Mouse (Mus musculus) neural tube, embryonic 11.5 days (tissue): Measurements from ENCODE around the gene Slc7a15. TPM values are rescaled to one million over a fixed set of nuclear protein-coding genes. Genes with fewer than 3 reads are reported as not detected.
A peak's percentile ranks its signal among the peaks of the same experiment; 100 is the strongest.
"Not testable (repeated sequence)": the region's sequence is repeated elsewhere in the genome, so short reads cannot be mapped to it uniquely, and the experiment has no call there.

Source experiments
- ATAC-seq: fragments of 200-750 bp; cut with Nextera tagmentation; 2 replicates; pipeline ENCODE4 v1.8.0; 2017; ENCODE audit warnings: moderate number of reproducible peaks, mild to moderate bottlenecking, moderate TSS enrichment, moderate library complexity; ENCODE audit not compliant: insufficient read depth, low FRiP score, low TSS enrichment
- DNase-seq: peaks from one replicate; pipeline ENCODE4 v3.0.0-alpha.2; 2015; ENCODE audit warnings: low spot score
- H3K27ac ChIP-seq: fragments of 300-500 bp; sonication (generic); 2 replicates; pipeline ENCODE4 v1.5.1; 2014; ENCODE audit warnings: low read depth, mild to moderate bottlenecking, low read length
- H3K27me3 ChIP-seq: fragments of 300-500 bp; sonication (generic); 2 replicates; pipeline ENCODE4 v1.6.1; 2014; ENCODE audit warnings: mild to moderate bottlenecking, low read length, mixed read lengths; ENCODE audit not compliant: control insufficient read depth, insufficient read depth
- H3K36me3 ChIP-seq: fragments of 300-500 bp; sonication (generic); 2 replicates; pipeline ENCODE4 v1.6.1; 2014; ENCODE audit warnings: mild to moderate bottlenecking, low read length, moderate library complexity, mixed read lengths; ENCODE audit not compliant: control insufficient read depth, insufficient read depth
- H3K4me1 ChIP-seq: fragments of 300-500 bp; sonication (generic); 2 replicates; pipeline ENCODE4 v1.6.1; 2014; ENCODE audit warnings: low read length, mixed read lengths; ENCODE audit not compliant: control insufficient read depth, insufficient read depth
- H3K4me2 ChIP-seq: fragments of 300-500 bp; sonication (generic); 2 replicates; pipeline ENCODE4 v1.6.1; 2014; ENCODE audit warnings: low read depth, mild to moderate bottlenecking, moderate library complexity
- H3K4me3 ChIP-seq: fragments of 300-500 bp; sonication (generic); 2 replicates; pipeline ENCODE4 v1.5.1; 2014; ENCODE audit warnings: low read depth, low read length
- H3K9ac ChIP-seq: fragments of 300-500 bp; sonication (generic); 2 replicates; pipeline ENCODE4 v1.6.1; 2014; ENCODE audit warnings: mild to moderate bottlenecking, low read length
- H3K9me3 ChIP-seq: fragments of 300-500 bp; sonication (generic); 2 replicates; pipeline ENCODE4 v1.6.1; 2016; ENCODE audit warnings: low read length; ENCODE audit not compliant: control insufficient read depth
- WGBS: fragments of 180-500 bp; shearing (Covaris S2); extraction: QIAGEN DNeasy Blood & Tissue Kit; methylation state at CpG from one replicate; pipeline ENCODE4 v1.1.7; 2014; 5-methylcytosine and 5-hydroxymethylcytosine counted together
- polyA plus RNA-seq: library from polyadenylated mRNA; unstranded; fragments of >200 nt; fragmentation: Nextera tagmentation; extraction: Ambion mirVana; gene quantifications from 2 replicates; pipeline ENCODE4 v1.2.1, GENCODE M21; 2014

Slc7a15 gene
- polyA plus RNA-seq, 1 experiment from 2014 or later = not detected

DNA sequence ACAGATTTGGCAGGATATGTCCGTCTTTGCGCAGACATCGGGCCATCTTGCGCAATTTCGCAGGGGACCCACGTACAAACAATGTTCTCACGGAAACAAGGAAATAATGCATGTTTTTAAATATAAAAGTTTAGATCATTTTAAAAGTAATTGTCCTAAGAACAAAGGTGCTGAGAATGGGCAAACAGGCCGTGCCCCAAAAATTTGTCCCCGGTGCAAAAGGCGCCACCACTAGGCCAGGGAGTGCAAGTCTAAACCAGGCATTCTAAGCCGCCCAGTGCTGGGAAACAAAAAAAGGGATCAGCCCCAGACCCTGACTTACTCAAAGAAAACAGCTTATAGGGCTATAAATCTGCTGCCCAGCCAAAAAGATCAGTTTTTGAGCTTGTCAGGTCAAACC, 25.5 kb downstream of the Slc7a15 start:
- H3K4me2 ChIP-seq = no peak overlapping the region
- H3K4me3 ChIP-seq = no peak overlapping the region
- no peaks in the 10 kb centered on the region for H3K9me3 ChIP-seq
- DNase-seq (no peak), ATAC-seq (no peak)
- H3K36me3 ChIP-seq = no peaks in the 10 kb centered on the region
- WGBS = 82% methylated on average over 11 of the region's 11 CpGs
- H3K27ac ChIP-seq = no peak overlapping the region
- no peaks in the 10 kb centered on the region for H3K4me1 ChIP-seq
- no peaks in the 10 kb centered on the region for H3K27me3 ChIP-seq
- no peak overlapping the region for H3K9ac ChIP-seq

- ATAC-seq, H3K4me3 ChIP-seq, H3K9me3 ChIP-seq, DNase-seq, H3K4me1 ChIP-seq, H3K4me2 ChIP-seq, H3K9ac ChIP-seq, H3K36me3 ChIP-seq, H3K27ac ChIP-seq, H3K27me3 ChIP-seq: not testable (repeated sequence)
- WGBS = 48% methylated on average over 12 of the region's 12 CpGs
Measured at GRCm38 (mm10) chr12:8571903-8572341, 26.9 kb downstream of the Slc7a15 start.

DNA sequence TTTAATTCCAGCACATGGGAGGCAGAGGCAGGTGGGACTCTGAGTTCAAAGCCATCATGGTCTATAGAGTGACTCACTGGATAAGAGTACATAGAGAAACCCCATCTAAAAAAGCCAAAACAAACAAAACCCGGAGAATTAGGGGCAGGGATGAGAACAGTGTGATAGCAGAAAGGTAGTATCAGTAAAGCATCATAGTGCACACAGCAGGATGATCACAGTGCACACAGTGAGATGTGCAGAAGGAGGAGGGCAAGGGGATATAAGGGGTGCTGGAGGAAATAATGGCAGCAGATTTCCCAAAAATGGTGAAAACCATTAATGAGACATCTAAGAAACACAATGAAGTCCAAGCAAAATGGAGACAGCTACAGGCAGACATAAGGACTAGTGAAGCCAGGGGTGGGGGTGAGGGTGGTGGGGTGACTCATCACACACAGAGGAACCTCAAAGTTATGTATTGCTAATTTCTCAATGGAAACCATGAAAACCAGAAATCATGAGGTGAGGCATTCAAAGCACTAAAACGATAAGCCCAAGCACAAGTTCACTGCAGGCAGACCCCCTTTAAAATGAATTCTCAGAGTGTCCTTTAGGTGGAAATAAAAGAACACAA, 27.5 kb downstream of the Slc7a15 start:
- H3K9ac ChIP-seq, H3K4me2 ChIP-seq, H3K36me3 ChIP-seq, H3K27me3 ChIP-seq, DNase-seq, H3K9me3 ChIP-seq, H3K27ac ChIP-seq, H3K4me1 ChIP-seq, H3K4me3 ChIP-seq, ATAC-seq: not testable (repeated sequence)
- 78% methylated on average over 2 of the region's 2 CpGs for WGBS

- H3K27ac ChIP-seq, H3K36me3 ChIP-seq, H3K9ac ChIP-seq, H3K27me3 ChIP-seq, H3K4me2 ChIP-seq, H3K4me1 ChIP-seq, H3K4me3 ChIP-seq, H3K9me3 ChIP-seq: not testable (repeated sequence)
- DNase-seq (peak; percentile 33), ATAC-seq (peak; percentile 71)
- 52% methylated on average over 8 of the region's 8 CpGs for WGBS
Measured at GRCm38 (mm10) chr12:8562213-8562612, 36.7 kb downstream of the Slc7a15 start.

- H3K4me3 ChIP-seq, H3K4me2 ChIP-seq, ATAC-seq, H3K4me1 ChIP-seq, H3K9me3 ChIP-seq, DNase-seq, H3K27me3 ChIP-seq, H3K36me3 ChIP-seq, H3K9ac ChIP-seq, H3K27ac ChIP-seq: not testable (repeated sequence)
- WGBS = 80% methylated on average over 3 of the region's 3 CpGs
Measured at GRCm38 (mm10) chr12:8559876-8560275, 39.0 kb downstream of the Slc7a15 start.

DNA sequence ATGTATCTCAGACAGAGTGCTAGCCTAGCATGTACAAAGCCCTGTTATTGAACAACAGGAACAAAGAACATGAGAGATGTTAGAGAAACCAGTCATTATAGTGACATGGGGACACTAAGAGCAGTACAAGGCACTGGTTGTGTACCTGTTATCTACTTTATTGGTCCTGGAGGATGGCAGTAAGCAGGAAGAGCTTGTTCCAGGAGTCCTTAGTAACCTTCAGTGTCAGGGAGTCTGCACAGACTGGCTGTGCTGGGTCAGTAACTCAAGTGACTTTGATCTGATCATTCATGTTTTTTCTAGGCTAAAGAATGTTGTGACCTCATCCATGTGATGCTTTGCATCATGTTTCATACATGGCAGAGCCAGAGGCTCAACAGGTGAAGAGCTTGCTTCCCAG, 42.7 kb downstream of the Slc7a15 start:
- Histone ChIP-seq H3K36me3 (no peaks in the 10 kb centered on the region), H3K9me3 (no peaks in the 10 kb centered on the region), H3K4me3 (no peak overlapping the region), H3K4me1 (no peaks in the 10 kb centered on the region), H3K27me3 (no peaks in the 10 kb centered on the region), H3K27ac (no peak overlapping the region), H3K9ac (no peak overlapping the region), H3K4me2 (no peak overlapping the region)
- ATAC-seq = no peak
- DNase-seq = no peak

DNA sequence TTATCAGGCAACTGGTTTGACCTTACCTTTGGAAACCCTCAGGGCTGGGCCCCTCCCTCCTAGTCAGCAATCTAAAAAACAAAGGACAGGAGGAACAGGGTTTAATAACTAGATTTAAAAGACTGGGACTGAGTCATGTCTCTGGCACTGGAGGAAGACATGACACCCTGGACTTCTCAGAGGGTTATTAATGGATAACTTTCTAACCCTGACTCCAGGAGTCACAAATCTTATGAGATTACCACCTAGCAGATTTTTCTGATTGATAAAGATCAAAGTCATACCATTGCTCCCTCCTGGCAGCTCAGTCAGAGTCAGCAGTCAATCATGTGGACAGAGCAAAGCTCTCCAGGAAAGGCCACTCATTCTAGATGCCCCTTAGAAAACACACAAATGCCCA, 43.4 kb downstream of the Slc7a15 start:
- DNase-seq = no peak

DNA sequence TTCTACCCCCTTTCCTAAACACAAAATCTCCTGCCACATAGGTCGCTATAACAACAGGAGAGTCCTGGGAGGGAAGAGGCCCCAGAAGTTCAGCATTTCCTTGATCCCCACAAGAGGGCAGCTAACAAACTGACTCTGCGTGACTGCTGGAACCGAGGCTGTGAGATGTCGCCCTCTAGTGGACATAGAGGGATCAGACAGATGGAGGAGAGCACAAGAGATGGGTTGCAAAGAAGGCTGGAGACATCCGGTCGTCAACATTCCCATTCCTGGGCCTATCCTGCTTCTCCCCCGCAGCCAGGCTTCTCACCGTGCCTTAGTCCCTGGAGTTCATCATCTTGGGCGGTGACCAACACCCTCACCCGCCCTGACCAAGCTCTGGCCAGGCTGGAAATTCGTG, 51.5 kb downstream of the Slc7a15 start:
- Histone ChIP-seq H3K27me3 (no peaks in the 10 kb centered on the region), H3K36me3 (no peaks in the 10 kb centered on the region), H3K4me2 (no peak overlapping the region), H3K4me1 (no peaks in the 10 kb centered on the region), H3K27ac (no peak overlapping the region), H3K4me3 (no peak overlapping the region), H3K9me3 (no peaks in the 10 kb centered on the region), H3K9ac (no peak overlapping the region)
- DNase-seq (peak; percentile 79), ATAC-seq (peak; percentile 27; the same call in 1 of the 2 replicates)
- 18% methylated on average over 11 of the region's 11 CpGs for WGBS

More for the DNA sequence above, 43.4 kb downstream of the Slc7a15 start:
- Histone ChIP-seq H3K27ac (no peak overlapping the region), H3K4me2 (no peak overlapping the region), H3K4me3 (no peak overlapping the region), H3K9me3 (no peaks in the 10 kb centered on the region), H3K27me3 (no peaks in the 10 kb centered on the region), H3K4me1 (no peaks in the 10 kb centered on the region), H3K36me3 (no peaks in the 10 kb centered on the region), H3K9ac (no peak overlapping the region)
- ATAC-seq = no peak

DNA sequence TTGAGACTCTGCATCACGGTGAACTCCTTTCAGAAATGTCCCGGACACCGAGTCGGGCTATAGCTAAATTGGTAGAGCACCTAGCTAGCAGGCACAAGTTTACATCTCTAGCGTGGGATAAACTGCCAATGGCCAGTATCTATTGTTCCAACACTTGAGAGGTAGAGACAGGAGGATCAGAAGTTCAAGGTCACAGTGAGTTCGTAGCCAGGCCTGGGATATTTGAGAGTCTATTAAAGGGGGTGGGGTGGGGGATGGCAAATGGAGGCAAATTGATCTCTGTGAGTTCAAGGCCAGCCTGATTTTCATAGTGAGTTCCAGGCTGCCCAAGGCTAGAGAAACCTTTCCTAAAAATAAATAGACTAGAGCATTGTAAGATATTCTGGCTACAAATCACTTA, 52.1 kb downstream of the Slc7a15 start:
- Histone ChIP-seq H3K4me2 (no peak overlapping the region), H3K4me3 (no peak overlapping the region), H3K27me3 (no peaks in the 10 kb centered on the region), H3K9me3 (no peaks in the 10 kb centered on the region), H3K4me1 (no peaks in the 10 kb centered on the region), H3K36me3 (no peaks in the 10 kb centered on the region), H3K27ac (no peak overlapping the region), H3K9ac (no peak overlapping the region)
- DNase-seq (no peak), ATAC-seq (no peak)
- 89% methylated on average over 6 of the region's 6 CpGs for WGBS
